Mouse (Mus musculus) small intestine, adult 2 months (tissue): Measurements from ENCODE around the gene Plekhg1. TPM values are rescaled to one million over a fixed set of nuclear protein-coding genes. Genes with fewer than 3 reads are reported as not detected.

Experiments used
- H3K27ac ChIP-seq: fragments of 200-500 bp; 2 replicates; pipeline ENCODE4 v1.5.1; 2012; ENCODE audit warnings: low read depth, low read length, control low read depth, inconsistent platforms; ENCODE audit not compliant: insufficient read depth
- H3K27me3 ChIP-seq: fragments of 200-500 bp; 2 replicates; pipeline ENCODE4 v1.6.1; 2012; ENCODE audit warnings: mild to moderate bottlenecking, moderate library complexity, low read length, inconsistent platforms; ENCODE audit not compliant: control insufficient read depth, insufficient read depth
- H3K36me3 ChIP-seq: fragments of 200-500 bp; 2 replicates; pipeline ENCODE4 v1.6.1; 2012; ENCODE audit warnings: mild to moderate bottlenecking, low read length, control low read depth, inconsistent platforms; ENCODE audit not compliant: control insufficient read depth, insufficient read depth
- H3K4me1 ChIP-seq: fragments of 200-500 bp; 2 replicates; pipeline ENCODE4 v1.6.1; 2012; ENCODE audit warnings: low read length, inconsistent platforms, mixed read lengths; ENCODE audit not compliant: control insufficient read depth, insufficient read depth, insufficient read length
- H3K4me3 ChIP-seq: fragments of 200-500 bp; 2 replicates; pipeline ENCODE4 v1.5.1; 2012; ENCODE audit warnings: low read depth, mild to moderate bottlenecking, control low read depth, inconsistent platforms, low read length, moderate library complexity
- CTCF ChIP-seq: fragments of 200-500 bp; IDR thresholded peaks from 2 replicates; pipeline ENCODE4 v1.5.1; 2012; ENCODE audit warnings: low read depth, mild to moderate bottlenecking, control low read depth, inconsistent platforms, low read length, moderate library complexity, mixed read lengths; ENCODE audit not compliant: insufficient replicate concordance, insufficient read length; ENCODE audit errors: extremely low read depth
- POLR2A ChIP-seq: fragments of 200-500 bp; IDR thresholded peaks from 2 replicates; pipeline ENCODE4 v1.6.1; 2012; ENCODE audit warnings: low read depth, mild to moderate bottlenecking, control low read depth, inconsistent platforms, low read length, moderate library complexity
- WGBS: fragments of 180-500 bp; shearing (Covaris S2); methylation state at CpG from one replicate; pipeline ENCODE4 v1.1.7; 2018; 5-methylcytosine and 5-hydroxymethylcytosine counted together
- polyA plus RNA-seq: library from polyadenylated mRNA; depleted of rRNA; stranded (reverse); fragments of >200 nt; gene quantifications from 2 replicates; pipeline ENCODE4 v1.2.3, GENCODE M21; 2012

Plekhg1 gene
- polyA plus RNA-seq, 1 experiment: 1.7 TPM

GRCm38 (mm10) chr10:3829472-3829871 lies 89.3 kb downstream of the Plekhg1 start:
- TF ChIP-seq CTCF: no peak
- no peak for TF ChIP-seq POLR2A
- Histone ChIP-seq H3K27ac (no peak overlapping the region), H3K27me3 (no peaks in the 10 kb centered on the region), H3K4me3 (no peak overlapping the region), H3K36me3 (no peaks in the 10 kb centered on the region), H3K4me1 (peaks cover 6% of the 10 kb centered on the region)
- 22% methylated on average over 5 of the region's 5 CpGs for WGBS

- 91% methylated on average over 1 of the region's 1 CpGs for WGBS
These were observed 90.5 kb downstream of the Plekhg1 start for GRCm38 (mm10) chr10:3830618-3831017.

GRCm38 (mm10) chr10:3831597-3832351 lies 91.6 kb downstream of the Plekhg1 start:
- Histone ChIP-seq H3K4me3 (no peak overlapping the region), H3K27me3 (no peaks in the 10 kb centered on the region), H3K4me1 (peaks cover 2% of the 10 kb centered on the region; the same call in 1 of the 2 replicates), H3K27ac (no peak overlapping the region), H3K36me3 (no peaks in the 10 kb centered on the region)
- TF ChIP-seq CTCF (no peak), POLR2A (no peak)
- 76% methylated on average over 11 of the region's 11 CpGs for WGBS

More at GRCm38 (mm10) chr10:3830618-3831017, 90.5 kb downstream of the Plekhg1 start:
- TF ChIP-seq POLR2A (no peak), CTCF (no peak)
- Histone ChIP-seq H3K27ac (no peak overlapping the region), H3K4me3 (no peak overlapping the region), H3K27me3 (no peaks in the 10 kb centered on the region), H3K4me1 (peaks cover 6% of the 10 kb centered on the region), H3K36me3 (no peaks in the 10 kb centered on the region)

DNA sequence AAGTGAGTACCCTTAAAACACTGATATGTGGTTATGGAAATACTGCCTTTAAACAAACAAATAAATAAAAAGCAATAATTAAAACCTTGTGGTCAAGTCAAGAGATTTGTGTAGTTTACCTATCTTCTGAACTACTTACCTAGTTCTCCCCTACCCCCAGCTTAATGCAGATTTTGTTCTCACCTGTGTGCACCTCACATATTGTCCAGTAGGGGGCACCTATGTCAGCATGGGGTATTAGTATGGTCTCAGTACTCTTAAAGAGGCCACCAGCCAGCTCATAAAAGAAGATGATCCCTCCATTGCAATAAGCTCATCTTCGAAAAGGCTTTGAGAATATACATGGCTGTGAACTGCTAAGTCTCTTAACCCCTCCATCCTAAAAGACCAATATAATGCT lies 93.9 kb downstream of the Plekhg1 start:
- WGBS: 53% methylated on average over 1 of the region's 1 CpGs
- no peaks in the 10 kb centered on the region for H3K27me3 ChIP-seq
- H3K4me1 ChIP-seq: peaks cover 2% of the 10 kb centered on the region; the same call in 1 of the 2 replicates
- no peaks in the 10 kb centered on the region for H3K36me3 ChIP-seq
- no peak overlapping the region for H3K27ac ChIP-seq
- TF ChIP-seq POLR2A (no peak), CTCF (no peak)
- H3K4me3 ChIP-seq: no peak overlapping the region

- 91% methylated on average over 7 of the region's 7 CpGs for WGBS
- H3K4me3 ChIP-seq: no peak overlapping the region
These were observed 94.5 kb downstream of the Plekhg1 start for GRCm38 (mm10) chr10:3834678-3835077.

GRCm38 (mm10) chr10:3835616-3836015 lies 95.5 kb downstream of the Plekhg1 start:
- TF ChIP-seq CTCF (no peak), POLR2A (no peak)
- H3K4me3 ChIP-seq: no peak overlapping the region
- no peaks in the 10 kb centered on the region for H3K36me3 ChIP-seq
- H3K27me3 ChIP-seq: no peaks in the 10 kb centered on the region
- 83% methylated on average over 10 of the region's 10 CpGs for WGBS
- H3K4me1 ChIP-seq: peaks cover 2% of the 10 kb centered on the region; the same call in 1 of the 2 replicates
- no peak overlapping the region for H3K27ac ChIP-seq

More at GRCm38 (mm10) chr10:3834678-3835077, 94.5 kb downstream of the Plekhg1 start:
- peaks cover 2% of the 10 kb centered on the region; the same call in 1 of the 2 replicates for H3K4me1 ChIP-seq
- H3K27ac ChIP-seq: no peak overlapping the region
- H3K36me3 ChIP-seq: no peaks in the 10 kb centered on the region
- H3K27me3 ChIP-seq: no peaks in the 10 kb centered on the region
- TF ChIP-seq CTCF (no peak), POLR2A (no peak)

DNA sequence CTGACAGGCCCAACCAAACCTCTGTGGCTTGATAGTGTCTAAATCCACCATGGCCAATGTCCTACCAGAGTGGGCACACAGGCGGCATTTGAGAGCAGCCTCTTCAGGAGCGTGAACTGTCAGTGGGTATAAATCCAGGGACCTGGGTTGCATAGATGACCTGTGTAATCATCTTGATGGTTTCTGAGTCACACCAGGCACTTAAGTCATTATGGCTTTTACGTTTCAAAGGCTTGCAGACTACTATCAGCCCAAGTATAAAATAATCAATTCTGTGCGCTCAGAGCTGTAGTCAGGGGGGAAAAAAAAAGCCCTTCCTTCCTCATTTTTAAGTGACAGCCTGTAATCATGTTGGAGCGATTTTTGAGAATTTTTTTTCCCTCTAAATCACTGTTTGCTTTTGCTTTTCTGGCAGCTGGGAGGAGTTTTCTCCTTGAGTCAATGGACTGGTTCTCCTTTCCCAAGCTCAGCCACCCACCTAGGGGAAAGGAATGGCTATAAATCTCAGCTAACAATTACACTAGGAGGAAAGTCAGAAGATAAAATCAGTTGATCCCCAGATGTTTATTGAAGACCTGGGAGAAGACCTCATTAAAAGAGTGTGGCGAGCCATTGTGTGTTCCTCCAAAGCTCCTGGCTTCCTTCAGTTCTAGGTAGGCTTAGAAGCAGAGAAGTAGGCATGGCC lies 99.7 kb downstream of the Plekhg1 start:
- H3K36me3 ChIP-seq: no peaks in the 10 kb centered on the region
- WGBS: 34% methylated on average over 6 of the region's 6 CpGs
- TF ChIP-seq CTCF (no peak), POLR2A (no peak)
- H3K4me1 ChIP-seq: no peaks in the 10 kb centered on the region
- no peaks in the 10 kb centered on the region for H3K27me3 ChIP-seq
- no peak overlapping the region for H3K4me3 ChIP-seq
- H3K27ac ChIP-seq: no peak overlapping the region
